Mouse (Mus musculus): ENCODE measurements around the gene Stab1.

GRCm38 (mm10) chr14:31211854-31212253 lies 43.4 kb upstream of the Stab1 start:
- peak; percentile 43 for TF ChIP-seq POLR2A (IDR thresholded peaks at IDR 0.05; ENCODE audit: insufficient read length, low read depth)
- TF ChIP-seq E2F4 (IDR thresholded peaks at IDR 0.05; ENCODE audit: insufficient read depth), result no peak

All from myocyte (in vitro differentiated cells).